Mouse (Mus musculus): Measurements from ENCODE around the gene Csnk1g1. TPM values are rescaled to one million over a fixed set of nuclear protein-coding genes. Genes with fewer than 3 reads are reported as not detected.

The Csnk1g1 gene
- polyA plus RNA-seq, 1 experiment from 2014 or later: 9.8 TPM

GRCm38 (mm10) chr9:66069583-66069982 is 160.9 kb downstream of the Csnk1g1 start, which contains the start of gene Snx22:
TSS of gene Snx22 (minus strand) at chr9:66069719.
- H3K27ac ChIP-seq: no peak within 1 kb of the TSS
- 2% methylated on average over 22 of the region's 22 CpGs for WGBS

GRCm38 (mm10) chr9:66070151-66070550 is 161.4 kb downstream of the Csnk1g1 start:
- H3K36me3 ChIP-seq: peaks cover 22% of the 10 kb centered on the region
- H3K4me1 ChIP-seq (replicated peaks): peaks cover 12% of the 10 kb centered on the region
- H3K4me3 ChIP-seq: no peak overlapping the region
- H3K27me3 ChIP-seq: 0 out of 2 replicates have a peak, but pooled peaks cover 17% of the 10 kb centered on the region
- no peak for ATAC-seq (replicated peaks; ENCODE audit: insufficient number of reproducible peaks, insufficient read depth, low FRiP score, low read depth)
- no peak overlapping the region for H3K9ac ChIP-seq
- H3K9me3 ChIP-seq (replicated peaks): no peaks in the 10 kb centered on the region
- peak overlapping the region; percentile 94; the same call in 1 of the 2 replicates for H3K4me2 ChIP-seq
- no peak overlapping the region for H3K27ac ChIP-seq
- WGBS: 85% methylated on average over 5 of the region's 5 CpGs

More at GRCm38 (mm10) chr9:66069583-66069982, 160.9 kb downstream of the Csnk1g1 start, which contains the start of gene Snx22:
- 0 out of 2 replicates have a peak, but pooled peaks cover 17% of the 10 kb centered on the region for H3K27me3 ChIP-seq
- ATAC-seq (replicated peaks; ENCODE audit: insufficient number of reproducible peaks, insufficient read depth, low FRiP score, low read depth): peak; percentile 84
- peaks cover 12% of the 10 kb centered on the region for H3K4me1 ChIP-seq (replicated peaks)
- peak within 1 kb of the TSS; percentile 49 for H3K9ac ChIP-seq
- H3K36me3 ChIP-seq: peaks cover 23% of the 10 kb centered on the region
- peak within 1 kb of the TSS; percentile 94 for H3K4me2 ChIP-seq
- H3K4me3 ChIP-seq: peak within 1 kb of the TSS; percentile 53
- H3K9me3 ChIP-seq (replicated peaks): no peaks in the 10 kb centered on the region

DNA sequence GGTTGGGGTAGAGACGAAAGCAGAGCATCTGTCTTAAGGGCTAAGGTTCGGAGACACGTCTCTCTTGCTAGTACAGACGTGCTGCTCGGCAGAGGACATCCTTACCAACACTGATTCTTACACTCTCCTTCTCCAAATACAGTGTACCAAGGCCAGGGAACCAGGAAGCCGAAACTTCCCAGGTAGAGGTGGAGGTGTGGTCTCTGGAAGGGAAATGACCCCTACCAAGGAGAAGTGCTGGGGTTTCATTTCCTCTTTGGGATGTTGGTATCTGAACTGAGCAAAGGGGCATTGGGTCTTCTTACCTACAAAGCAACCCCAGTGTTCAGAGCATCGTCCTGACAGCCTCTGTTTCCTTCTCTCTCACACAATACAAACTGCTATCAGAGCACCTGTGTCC is 164.0 kb downstream of the Csnk1g1 start:
- Histone ChIP-seq H3K27ac (no peak overlapping the region), H3K4me3 (no peak overlapping the region), H3K4me1 (replicated peaks) (peaks cover 12% of the 10 kb centered on the region), H3K4me2 (no peak overlapping the region), H3K9me3 (replicated peaks) (no peaks in the 10 kb centered on the region), H3K9ac (no peak overlapping the region), H3K27me3 (0 out of 2 replicates have a peak, but pooled peaks cover 16% of the 10 kb centered on the region), H3K36me3 (no peaks in the 10 kb centered on the region)
- WGBS: 84% methylated on average over 7 of the region's 7 CpGs
- ATAC-seq (replicated peaks; ENCODE audit: insufficient number of reproducible peaks, insufficient read depth, low FRiP score, low read depth): no peak

GRCm38 (mm10) chr9:66078072-66078471 is 169.3 kb downstream of the Csnk1g1 start:
- 66% methylated on average over 3 of the region's 3 CpGs for WGBS

DNA sequence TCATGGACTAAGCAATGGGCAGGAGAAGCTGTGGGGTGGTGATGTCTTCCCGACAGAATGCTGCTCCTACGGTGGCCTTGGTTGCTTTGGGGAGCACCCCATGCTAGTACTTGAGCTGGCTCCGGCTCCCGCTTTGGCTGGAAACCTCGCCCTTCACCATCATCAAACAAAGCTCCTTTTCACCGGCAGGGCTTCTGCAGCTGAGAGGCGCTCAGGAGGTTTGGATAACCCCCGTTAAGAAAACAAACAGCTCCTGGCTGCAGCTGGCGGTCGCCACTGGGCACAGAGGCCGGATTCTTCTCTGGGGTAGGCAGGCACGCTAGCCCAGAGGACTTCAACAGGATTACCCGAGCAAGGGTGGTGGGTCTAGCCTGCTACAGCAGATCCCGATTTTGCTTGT is 169.8 kb downstream of the Csnk1g1 start:
- Histone ChIP-seq H3K4me1 (replicated peaks) (peaks cover 5% of the 10 kb centered on the region), H3K36me3 (no peaks in the 10 kb centered on the region), H3K4me2 (peak overlapping the region; percentile 43), H3K9ac (peak overlapping the region; percentile 14; the same call in 1 of the 2 replicates), H3K27ac (no peak overlapping the region), H3K27me3 (no peaks in the 10 kb centered on the region), H3K4me3 (0 out of 2 replicates have a peak overlapping the region, but pooled peaks have one; percentile 8), H3K9me3 (replicated peaks) (no peaks in the 10 kb centered on the region)
- 10% methylated on average over 14 of the region's 14 CpGs for WGBS
- no peak for ATAC-seq (replicated peaks; ENCODE audit: insufficient number of reproducible peaks, insufficient read depth, low FRiP score, low read depth)

More at GRCm38 (mm10) chr9:66078072-66078471, 169.3 kb downstream of the Csnk1g1 start:
- Histone ChIP-seq H3K4me2 (peak overlapping the region; percentile 43; the same call in 1 of the 2 replicates), H3K9ac (peak overlapping the region; percentile 14; the same call in 1 of the 2 replicates), H3K27me3 (no peaks in the 10 kb centered on the region), H3K27ac (no peak overlapping the region), H3K4me3 (no peak overlapping the region), H3K36me3 (no peaks in the 10 kb centered on the region), H3K4me1 (replicated peaks) (peaks cover 5% of the 10 kb centered on the region), H3K9me3 (replicated peaks) (no peaks in the 10 kb centered on the region)
- no peak for ATAC-seq (replicated peaks; ENCODE audit: insufficient number of reproducible peaks, insufficient read depth, low FRiP score, low read depth)

DNA sequence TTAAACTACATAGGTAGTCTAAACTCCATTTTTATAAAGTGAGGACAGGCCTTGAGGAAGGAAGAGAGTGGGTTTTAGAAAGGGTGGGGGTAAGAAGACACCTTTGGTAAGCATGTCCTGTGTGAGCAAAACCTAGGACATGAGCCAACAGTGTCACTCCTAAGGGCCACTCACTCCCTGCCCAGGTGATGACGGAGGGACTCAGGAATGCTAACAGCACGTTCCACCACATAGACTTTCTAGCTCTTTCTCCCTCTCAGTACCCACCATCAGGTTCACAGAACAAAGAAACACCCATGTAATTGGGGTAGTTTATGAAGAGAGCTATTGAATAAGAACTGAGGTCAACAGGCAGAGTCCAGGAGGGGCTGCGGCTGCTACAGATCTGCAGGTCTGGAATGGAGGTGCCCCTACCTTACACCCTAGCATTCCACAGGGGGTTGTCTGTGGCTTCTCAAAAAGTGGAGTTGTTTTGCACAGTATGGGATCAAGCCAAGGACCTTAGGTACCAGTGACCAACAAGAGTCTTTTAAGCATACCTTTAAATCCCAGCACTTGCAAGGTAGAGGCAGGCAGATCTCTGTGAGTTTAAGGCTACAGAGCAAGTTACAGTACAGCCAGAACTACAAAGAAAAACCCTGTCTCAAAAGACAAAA is 172.2 kb downstream of the Csnk1g1 start:
- no peak for ATAC-seq (replicated peaks; ENCODE audit: insufficient number of reproducible peaks, insufficient read depth, low FRiP score, low read depth)
- Histone ChIP-seq H3K4me3 (no peak overlapping the region), H3K4me2 (no peak overlapping the region), H3K36me3 (peaks cover under 1% of the 10 kb centered on the region; the same call in 1 of the 2 replicates), H3K9ac (no peak overlapping the region), H3K4me1 (replicated peaks) (peaks cover 5% of the 10 kb centered on the region), H3K9me3 (replicated peaks) (no peaks in the 10 kb centered on the region), H3K27ac (no peak overlapping the region), H3K27me3 (no peaks in the 10 kb centered on the region)
- WGBS: 60% methylated on average over 3 of the region's 3 CpGs

- Histone ChIP-seq H3K36me3 (peaks cover 6% of the 10 kb centered on the region; the same call in 1 of the 2 replicates), H3K9ac (no peak overlapping the region), H3K4me1 (replicated peaks) (peaks cover 5% of the 10 kb centered on the region), H3K4me2 (no peak overlapping the region), H3K4me3 (no peak overlapping the region), H3K9me3 (replicated peaks) (no peaks in the 10 kb centered on the region), H3K27ac (no peak overlapping the region), H3K27me3 (no peaks in the 10 kb centered on the region)
- ATAC-seq (replicated peaks; ENCODE audit: insufficient number of reproducible peaks, insufficient read depth, low FRiP score, low read depth): no peak
- WGBS: 70% methylated on average over 4 of the region's 4 CpGs
Observed at GRCm38 (mm10) chr9:66081999-66082398, 173.3 kb downstream of the Csnk1g1 start.

- H3K4me1 ChIP-seq (replicated peaks): no peaks in the 10 kb centered on the region
- ATAC-seq (replicated peaks; ENCODE audit: insufficient number of reproducible peaks, insufficient read depth, low FRiP score, low read depth): no peak
- H3K27me3 ChIP-seq: no peaks in the 10 kb centered on the region
- no peaks in the 10 kb centered on the region for H3K9me3 ChIP-seq (replicated peaks)
- 83% methylated on average over 3 of the region's 3 CpGs for WGBS
- no peak overlapping the region for H3K27ac ChIP-seq
- H3K9ac ChIP-seq: no peak overlapping the region
- no peak overlapping the region for H3K4me2 ChIP-seq
- peaks cover 27% of the 10 kb centered on the region for H3K36me3 ChIP-seq
- H3K4me3 ChIP-seq: no peak overlapping the region
Observed at GRCm38 (mm10) chr9:66084171-66084570, 175.4 kb downstream of the Csnk1g1 start.

DNA sequence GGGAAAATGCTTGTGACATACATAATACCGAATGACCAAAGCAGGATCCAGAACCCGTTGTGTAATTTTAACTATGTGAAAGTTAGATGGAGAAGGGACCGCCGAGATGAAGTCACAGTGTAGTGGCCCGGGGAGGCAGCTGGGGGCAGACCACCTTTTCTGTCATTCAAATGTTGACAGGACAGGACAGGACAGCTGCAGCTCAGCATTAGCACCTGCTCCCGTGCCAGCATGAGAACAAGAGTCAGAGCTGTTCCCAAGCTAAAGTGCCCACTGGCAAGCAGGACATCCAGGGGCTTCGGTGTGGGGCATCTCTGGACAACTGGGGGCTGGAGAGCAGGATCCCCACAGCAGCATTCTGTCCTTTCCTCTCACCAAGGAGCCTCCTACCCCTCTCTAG is 178.3 kb downstream of the Csnk1g1 start:
- Histone ChIP-seq H3K4me2 (no peak overlapping the region), H3K4me1 (replicated peaks) (0 out of 2 replicates have a peak, but pooled peaks cover 7% of the 10 kb centered on the region), H3K27me3 (no peaks in the 10 kb centered on the region), H3K9ac (no peak overlapping the region), H3K36me3 (peaks cover 46% of the 10 kb centered on the region), H3K27ac (no peak overlapping the region), H3K9me3 (replicated peaks) (no peaks in the 10 kb centered on the region), H3K4me3 (no peak overlapping the region)
- 88% methylated on average over 7 of the region's 7 CpGs for WGBS
- ATAC-seq (replicated peaks; ENCODE audit: insufficient number of reproducible peaks, insufficient read depth, low FRiP score, low read depth): no peak

DNA sequence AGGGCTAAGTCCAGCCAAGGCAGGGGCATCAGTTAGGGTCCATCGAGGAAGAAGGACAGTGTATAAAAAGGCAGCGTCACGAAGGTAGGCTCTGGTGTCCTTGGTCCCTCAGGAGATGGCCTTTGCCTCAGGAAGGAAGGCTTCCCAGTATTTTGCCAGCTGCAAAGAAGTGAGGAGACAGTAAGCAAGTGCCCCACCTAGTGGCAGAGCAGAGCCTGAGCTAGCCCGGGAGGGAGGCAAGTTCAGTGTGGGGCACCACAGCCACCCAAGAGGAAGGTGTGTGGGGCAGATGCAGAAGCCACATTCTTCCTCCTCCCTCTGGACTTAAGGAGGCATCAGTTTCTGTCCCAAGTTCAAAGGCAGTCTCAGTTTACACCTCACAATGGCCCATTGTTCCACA is 179.7 kb downstream of the Csnk1g1 start:
- no peaks in the 10 kb centered on the region for H3K9me3 ChIP-seq (replicated peaks)
- 45% methylated on average over 4 of the region's 4 CpGs for WGBS
- no peaks in the 10 kb centered on the region for H3K27me3 ChIP-seq
- no peak overlapping the region for H3K4me3 ChIP-seq
- no peak overlapping the region for H3K27ac ChIP-seq
- no peak overlapping the region for H3K4me2 ChIP-seq
- no peak for ATAC-seq (replicated peaks; ENCODE audit: insufficient number of reproducible peaks, insufficient read depth, low FRiP score, low read depth)
- peaks cover 11% of the 10 kb centered on the region for H3K4me1 ChIP-seq (replicated peaks)
- H3K9ac ChIP-seq: no peak overlapping the region
- peaks cover 56% of the 10 kb centered on the region for H3K36me3 ChIP-seq

GRCm38 (mm10) chr9:66090593-66091244 is 182.0 kb downstream of the Csnk1g1 start:
- Histone ChIP-seq H3K4me3 (no peak overlapping the region), H3K4me1 (replicated peaks) (peaks cover 11% of the 10 kb centered on the region), H3K4me2 (no peak overlapping the region), H3K27ac (no peak overlapping the region), H3K9me3 (replicated peaks) (no peaks in the 10 kb centered on the region), H3K27me3 (no peaks in the 10 kb centered on the region), H3K9ac (no peak overlapping the region), H3K36me3 (peaks cover 79% of the 10 kb centered on the region)
- 80% methylated on average over 13 of the region's 13 CpGs for WGBS
- no peak for ATAC-seq (replicated peaks; ENCODE audit: insufficient number of reproducible peaks, insufficient read depth, low FRiP score, low read depth)

Data from heart, embryonic 15.5 days (tissue).